Mouse (Mus musculus) left cerebral cortex, adult 2 months (tissue): ENCODE measurements around the gene Bri3. TPM values are rescaled to one million over a fixed set of nuclear protein-coding genes. Genes with fewer than 3 reads are reported as not detected.

Experiments
- DNase-seq, 2 experiments: peaks; one replicate each; pipeline ENCODE4 v3.0.0; 2021 to 2022; ENCODE audit warnings: low spot score in 2 of 2, mixed read lengths in 1 of 2; ENCODE audit errors: extremely low spot score in 1 of 2
- H3K27ac ChIP-seq: fragments of 200-600 bp; 2 replicates; pipeline ENCODE4 v1.8.1; 2022
- H3K4me3 ChIP-seq: fragments of 200-600 bp; 2 replicates; pipeline ENCODE4 v1.8.1; 2022
- CTCF ChIP-seq: fragments of 200-600 bp; IDR thresholded peaks from 2 replicates; pipeline ENCODE4 v1.8.1; 2022; ENCODE audit warnings: antibody characterized with exemption, mild to moderate bottlenecking, moderate library complexity
- intact Hi-C: fragments of 180-260 bp; cut with DNase I; formaldehyde crosslinking; loops from one replicate; pipeline ENCODE4 v1.15.1; 2025
- total RNA-seq, 2 experiments: library from RNA; stranded (reverse); gene quantifications; 2 replicates each; pipeline ENCODE4 v1.2.3; 2021

Bri3 gene
- total RNA-seq, 2 experiments from 2014 or later: 65.5 to 72.7 TPM

- peak overlapping the region; percentile 87; the same call in 1 of the 2 replicates for H3K27ac ChIP-seq
- no peak for TF ChIP-seq CTCF
- DNase-seq: no peak
- H3K4me3 ChIP-seq: peak overlapping the region; percentile 64
- intact Hi-C loops: loop anchor here (5.0 kb wide), 1 partner anchor 34 kb away; the partner anchor contains the start of gene Tecpr1
These were observed 12.3 kb downstream of the Bri3 start for GRCm38 (mm10) chr5:144256541-144256870.

- intact Hi-C loops: loop anchor here (5.0 kb wide), 1 partner anchor 35 kb away; the partner anchor contains the start of gene Tecpr1
- no peak for TF ChIP-seq CTCF
- H3K4me3 ChIP-seq: peak overlapping the region; percentile 64
- no peak overlapping the region for H3K27ac ChIP-seq
- no peak for DNase-seq
These were observed 12.7 kb downstream of the Bri3 start for GRCm38 (mm10) chr5:144256888-144257287.

DNA sequence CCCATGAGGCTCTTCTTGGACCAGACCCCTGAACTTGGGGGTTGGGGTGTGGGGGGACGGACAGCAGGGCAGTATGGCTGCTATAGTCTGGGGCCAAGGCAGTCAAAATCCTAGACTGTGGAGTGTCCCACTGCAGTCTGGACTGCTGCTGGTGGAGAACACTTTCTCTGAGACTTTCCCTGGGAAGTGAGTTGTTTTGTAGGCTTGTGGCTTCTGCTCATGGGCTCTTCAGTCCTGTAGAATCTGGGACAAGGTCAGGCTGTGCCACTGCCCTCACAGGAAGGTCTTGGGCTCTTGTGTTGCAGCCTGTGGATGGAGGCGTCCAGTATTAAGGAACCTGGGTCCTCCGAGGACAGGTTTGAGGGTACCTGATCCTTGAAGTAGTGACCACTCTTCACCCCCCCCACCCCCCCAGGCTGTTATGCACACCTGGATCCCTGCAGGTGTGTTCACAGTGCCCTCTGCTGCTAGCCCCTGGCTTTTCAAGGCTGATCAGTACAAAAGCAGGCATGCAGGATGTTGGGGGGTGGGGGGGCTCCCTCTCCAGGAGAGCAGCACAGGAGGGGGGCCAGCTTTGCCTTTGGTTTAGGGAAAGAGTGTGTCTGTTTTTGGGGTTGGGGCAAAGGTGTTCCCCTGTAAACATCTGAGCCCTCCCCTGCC lies 13.3 kb downstream of the Bri3 start:
- no peak; the same call in 1 of the 2 replicates for TF ChIP-seq CTCF
- Histone ChIP-seq H3K27ac (peak overlapping the region; percentile 71), H3K4me3 (peak overlapping the region; percentile 44)
- intact Hi-C loops: loop anchor here (5.0 kb wide), 1 partner anchor 35 kb away; the partner anchor contains the start of gene Tecpr1
- no peak for DNase-seq

DNA sequence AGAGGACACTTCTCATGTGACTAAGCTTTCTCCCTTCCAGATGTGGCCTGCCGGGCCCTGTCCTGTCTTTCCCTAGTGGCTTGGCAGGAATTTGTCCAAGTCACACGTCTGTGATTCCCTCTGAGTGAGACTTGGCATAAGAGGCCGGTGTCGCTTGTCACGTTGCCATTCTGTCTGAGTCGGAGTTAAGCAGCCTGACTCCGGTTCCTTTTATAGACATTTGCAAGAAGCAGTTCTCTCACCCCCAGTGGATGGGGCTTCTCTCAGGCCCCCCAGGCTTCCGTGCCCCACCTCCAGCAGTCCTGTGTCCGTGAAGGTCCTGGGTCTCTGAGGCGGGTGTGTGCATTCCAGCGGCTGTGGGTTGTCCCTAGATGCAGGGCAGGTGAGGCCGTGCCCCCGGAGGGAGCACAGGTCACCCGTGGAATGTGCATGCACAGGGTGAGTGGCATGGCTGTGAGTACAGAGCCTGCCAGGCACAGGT lies 13.9 kb downstream of the Bri3 start:
- intact Hi-C loops: loop anchor here (5.0 kb wide), 1 partner anchor 36 kb away; the partner anchor contains the start of gene Tecpr1
- DNase-seq: no peak
- no peak for TF ChIP-seq CTCF
- Histone ChIP-seq H3K27ac (peak overlapping the region; percentile 71), H3K4me3 (peak overlapping the region; percentile 44)

DNA sequence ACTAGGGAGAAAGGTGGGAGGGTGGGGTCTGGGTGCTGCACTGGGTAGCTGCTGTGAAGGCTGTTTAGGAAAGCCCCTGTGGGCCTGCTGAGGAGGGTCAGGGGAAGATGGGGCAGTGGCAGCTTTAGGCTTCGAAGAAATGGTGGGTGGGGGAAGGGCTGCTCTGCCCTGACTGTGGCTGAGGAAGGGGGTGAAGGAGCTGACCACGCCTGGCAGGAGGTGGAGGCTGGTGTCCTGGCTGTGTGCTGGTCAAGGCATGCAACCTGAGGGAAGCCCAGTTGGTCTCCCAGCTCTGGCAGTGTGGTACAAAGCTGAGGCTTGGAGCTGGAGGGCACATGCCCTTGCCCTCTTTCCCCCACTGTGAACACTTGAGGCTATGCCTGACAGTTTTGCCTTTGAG lies 14.4 kb downstream of the Bri3 start:
- no peak for TF ChIP-seq CTCF
- DNase-seq: no peak
- intact Hi-C loops: loop anchor here (5.0 kb wide), 1 partner anchor 36 kb away; the partner anchor contains the start of gene Tecpr1
- Histone ChIP-seq H3K4me3 (peak overlapping the region; percentile 44), H3K27ac (0 out of 2 replicates have a peak overlapping the region, but pooled peaks have one; percentile 32)

DNA sequence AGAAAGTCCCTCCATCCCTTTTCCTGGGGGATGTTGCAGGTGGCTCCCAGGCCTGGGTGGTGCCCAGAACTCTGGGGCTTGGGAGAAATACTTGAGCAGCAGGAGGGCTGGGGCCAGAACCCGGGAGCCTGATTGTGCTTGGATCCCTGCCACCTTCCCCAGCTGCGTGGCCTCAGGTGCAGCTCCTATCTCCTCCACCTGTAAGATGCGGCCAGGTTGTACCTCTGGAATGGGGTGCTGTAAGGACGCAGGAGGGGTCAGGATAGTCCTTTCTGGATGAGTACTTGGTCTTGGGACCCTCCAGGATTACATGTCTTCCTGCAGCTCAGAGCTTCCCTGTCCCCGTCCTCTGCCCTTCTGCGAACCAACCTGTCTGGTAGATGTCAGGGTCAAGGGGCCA lies 15.0 kb downstream of the Bri3 start:
- Histone ChIP-seq H3K4me3 (peak overlapping the region; percentile 44; the same call in 1 of the 2 replicates), H3K27ac (no peak overlapping the region)
- DNase-seq: no peak
- intact Hi-C loops: loop anchor here (5.0 kb wide), 1 partner anchor 37 kb away; the partner anchor contains the start of gene Tecpr1
- TF ChIP-seq CTCF: no peak

DNA sequence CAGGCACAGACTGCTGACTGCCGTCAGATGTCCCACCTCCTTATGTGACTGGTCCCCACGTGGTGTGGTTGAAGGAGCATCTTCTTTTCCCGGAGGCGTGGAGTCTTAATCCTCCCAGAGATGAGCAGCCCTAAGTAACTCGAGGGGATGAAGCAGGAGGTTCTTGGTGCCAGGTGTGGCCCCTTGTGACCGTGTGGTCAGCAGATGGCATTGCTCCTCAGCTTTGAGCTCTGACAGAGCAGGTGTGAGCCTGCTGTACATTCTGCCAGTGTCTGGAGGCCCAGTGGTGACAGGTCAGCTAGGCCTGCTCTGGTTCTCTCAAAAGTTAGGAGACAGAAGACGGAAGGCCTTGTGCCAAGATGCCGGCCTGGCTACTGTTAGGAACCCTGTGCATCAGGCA lies 16.2 kb downstream of the Bri3 start:
- intact Hi-C loops: no loop called here
- TF ChIP-seq CTCF: no peak
- DNase-seq: no peak
- H3K4me3 ChIP-seq: no peak overlapping the region
- H3K27ac ChIP-seq: no peak overlapping the region

GRCm38 (mm10) chr5:144261309-144261708 lies 17.1 kb downstream of the Bri3 start:
- H3K27ac ChIP-seq: no peak overlapping the region
- no peak overlapping the region for H3K4me3 ChIP-seq
- no peak for TF ChIP-seq CTCF
- intact Hi-C loops: no loop called here
- no peak for DNase-seq

GRCm38 (mm10) chr5:144261829-144262228 lies 17.6 kb downstream of the Bri3 start:
- TF ChIP-seq CTCF: no peak
- Histone ChIP-seq H3K4me3 (no peak overlapping the region), H3K27ac (no peak overlapping the region)
- DNase-seq: no peak
- intact Hi-C loops: no loop called here

DNA sequence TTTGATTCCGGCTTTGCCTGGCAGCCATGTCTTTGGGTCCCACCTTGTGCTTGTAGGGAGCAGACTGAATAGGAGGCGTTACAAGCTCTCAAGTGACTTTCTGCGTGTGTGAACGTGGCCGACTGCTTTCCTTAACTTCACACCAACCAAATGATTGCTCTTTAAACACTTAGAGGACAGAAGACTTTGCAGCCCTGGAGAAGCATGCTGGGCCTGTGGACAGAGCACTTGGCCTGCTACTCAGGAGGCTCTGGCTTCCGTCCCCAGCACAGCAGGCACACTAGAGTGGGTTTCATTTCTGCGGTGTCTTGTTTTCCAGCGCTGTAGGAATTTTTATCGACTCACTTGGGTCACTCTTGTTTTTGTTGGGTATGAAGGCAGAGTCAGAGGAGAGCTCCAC lies 18.8 kb downstream of the Bri3 start:
- no peak overlapping the region for H3K27ac ChIP-seq
- no peak for TF ChIP-seq CTCF
- DNase-seq: no peak
- no peak overlapping the region for H3K4me3 ChIP-seq
- intact Hi-C loops: no loop called here

GRCm38 (mm10) chr5:144263496-144263895 lies 19.3 kb downstream of the Bri3 start:
- intact Hi-C loops: no loop called here
- Histone ChIP-seq H3K27ac (no peak overlapping the region), H3K4me3 (no peak overlapping the region)
- no peak for TF ChIP-seq CTCF
- no peak for DNase-seq

- DNase-seq: no peak
- intact Hi-C loops: no loop called here
- H3K4me3 ChIP-seq: no peak overlapping the region
These were observed 23.5 kb downstream of the Bri3 start for GRCm38 (mm10) chr5:144267535-144268241.

More at GRCm38 (mm10) chr5:144267535-144268241, 23.5 kb downstream of the Bri3 start:
- TF ChIP-seq CTCF: peak; percentile 51
- no peak overlapping the region for H3K27ac ChIP-seq
